ENCODE assay signal across 14 mouse cellular contexts in genomic region chr5:118812421-118812820, GRCm38 (mm10).
DNase-seq lines count a peak whose midpoint lies in the region.
"Had no signal": no experiment of that assay in that cellular context is flagged by ENCODE, and none has a peak within 500 bp of the region (broad histone marks: within the 10 kb centered on the region; RNA-seq: fewer than 3 reads in every experiment).

No protein-coding gene starts in this region.

- H3K27me3 ChIP-seq in limb, embryonic 10.5 days (ENCODE audit: low read depth, poor library complexity, severe bottlenecking), result peaks cover 59% of the 10 kb centered on the region
- H3K27me3 ChIP-seq: forebrain, embryonic 15.5 days had no signal

- peaks cover 29% of the 10 kb centered on the region for H3K4me1 ChIP-seq in limb, embryonic 10.5 days
- H3K4me1 ChIP-seq: forebrain, embryonic 15.5 days; megakaryocyte, embryonic 14.5 days had no signal

- DNase-seq in adrenal gland, postnatal 14 days, result peak; percentile 34
- DNase-seq in adrenal gland, postnatal 4 days (ENCODE audit: low spot score in 2 of 2), result no peak
- DNase-seq in Muller cell, postnatal 12 days (ENCODE audit: inconsistent ontology term), result peak; percentile 57
- DNase-seq in gastrocnemius, postnatal 14 days, result peak; percentile 77
- no peak for DNase-seq in limb, embryonic 10.5 days (ENCODE audit: low spot score)
- DNase-seq in layer of hippocampus, adult 11-12 months (ENCODE audit: low spot score), result no peak
- no peak for DNase-seq in kidney, adult 8-10 months
- DNase-seq in cerebellum, postnatal 36 days, result no peak
- DNase-seq: cerebellum, adult 9-11 months; thymus, adult 2 months had no signal

- H3K9me3 ChIP-seq in limb, embryonic 10.5 days (replicated peaks), result no peaks in the 10 kb centered on the region
- H3K9me3 ChIP-seq: forebrain, embryonic 15.5 days; megakaryocyte, embryonic 14.5 days had no signal

- intact Hi-C loops in gastrocnemius, postnatal 14 days (cut with DNase I; ENCODE audit: low total_unique reads), result no loop called here

- 56% methylated on average over 9 of the region's 9 CpGs for WGBS in limb, embryonic 10.5 days

- H3K36me3 ChIP-seq in limb, embryonic 10.5 days, result no peaks in the 10 kb centered on the region
- H3K36me3 ChIP-seq: forebrain, embryonic 15.5 days had no signal

- H3K4me3 ChIP-seq in limb, embryonic 10.5 days, result no peak overlapping the region
- H3K4me3 ChIP-seq: forebrain, embryonic 15.5 days; megakaryocyte, embryonic 14.5 days had no signal

- H3K27ac ChIP-seq in limb, embryonic 10.5 days, result peak overlapping the region; percentile 66
- H3K27ac ChIP-seq: forebrain, embryonic 15.5 days; hindbrain, postnatal 0 days; kidney, postnatal 0 days had no signal

Comparison
In these comparisons a context has a peak if more than half of its experiments do, and no peak if none do; other contexts are left out.
1. DNase-seq: peak in adrenal gland, postnatal 14 days (single experiment), Muller cell, postnatal 12 days (single experiment) and gastrocnemius, postnatal 14 days (single experiment); none in adrenal gland, postnatal 4 days (0 of 2), limb, embryonic 10.5 days (single experiment), layer of hippocampus, adult 11-12 months (single experiment), kidney, adult 8-10 months (0 of 2) and cerebellum, postnatal 36 days (0 of 2).